Mouse (Mus musculus) adrenal gland (tissue): ENCODE results near the gene Opn4.

Source experiments
- intact Hi-C: fragments of 180-260 bp; cut with DNase I; formaldehyde crosslinking; loops from one replicate; pipeline ENCODE4 v1.15.1; 2025

Opn4 gene

GRCm38 (mm10) chr14:34566530-34566929, 33.4 kb downstream of the Opn4 start:
- intact Hi-C loops, result no loop called here

- intact Hi-C loops, result no loop called here
Observed at GRCm38 (mm10) chr14:34565711-34566110, 34.2 kb downstream of the Opn4 start.

GRCm38 (mm10) chr14:34564646-34565045, 35.3 kb downstream of the Opn4 start:
- intact Hi-C loops, result no loop called here

GRCm38 (mm10) chr14:34562393-34562792, 37.5 kb downstream of the Opn4 start:
- intact Hi-C loops, result no loop called here

GRCm38 (mm10) chr14:34561647-34562046, 38.3 kb downstream of the Opn4 start:
- intact Hi-C loops, result no loop called here

GRCm38 (mm10) chr14:34558947-34559346, 41.0 kb downstream of the Opn4 start:
- intact Hi-C loops, result no loop called here

GRCm38 (mm10) chr14:34555211-34555610, 44.7 kb downstream of the Opn4 start:
- intact Hi-C loops, result no loop called here

- intact Hi-C loops, result no loop called here
Observed at GRCm38 (mm10) chr14:34554047-34554446, 45.9 kb downstream of the Opn4 start.

GRCm38 (mm10) chr14:34553470-34553869, 46.5 kb downstream of the Opn4 start:
- intact Hi-C loops, result no loop called here

- intact Hi-C loops, result no loop called here
Observed at GRCm38 (mm10) chr14:34552226-34552625, 47.7 kb downstream of the Opn4 start.

GRCm38 (mm10) chr14:34549004-34549671, 50.8 kb downstream of the Opn4 start:
- intact Hi-C loops, result loop anchor here (2.0 to 5.0 kb wide), 2 partner anchors 37 to 90 kb away; no protein-coding TSS in a partner anchor

- intact Hi-C loops, result loop anchor here (2.0 to 5.0 kb wide), 2 partner anchors 36 to 90 kb away; no protein-coding TSS in a partner anchor
Observed at GRCm38 (mm10) chr14:34548391-34549001, 51.4 kb downstream of the Opn4 start.

- intact Hi-C loops, result no loop called here
Observed at GRCm38 (mm10) chr14:34544545-34544944, 55.4 kb downstream of the Opn4 start.

GRCm38 (mm10) chr14:34544001-34544400, 55.9 kb downstream of the Opn4 start:
- intact Hi-C loops, result no loop called here

GRCm38 (mm10) chr14:34543596-34543995, 56.3 kb downstream of the Opn4 start:
- intact Hi-C loops, result no loop called here

- intact Hi-C loops, result no loop called here
Observed at GRCm38 (mm10) chr14:34541896-34542295, 58.0 kb downstream of the Opn4 start.

- intact Hi-C loops, result no loop called here
Observed at GRCm38 (mm10) chr14:34540685-34541162, 59.2 kb downstream of the Opn4 start.
